Mouse (Mus musculus) frontal cortex, adult 2 months (tissue): ENCODE results near the gene Tbca. TPM values are rescaled to one million over a fixed set of nuclear protein-coding genes. Genes with fewer than 3 reads are reported as not detected.
A peak's percentile ranks its signal among the peaks of the same experiment; 100 is the strongest.

Source experiments
- DNase-seq, 2 experiments: peaks; one replicate each; pipeline ENCODE4 v3.0.0; 2022; ENCODE audit warnings: low spot score in 1 of 2; ENCODE audit errors: extremely low spot score in 1 of 2
- polyA plus RNA-seq: library from polyadenylated mRNA; depleted of rRNA; stranded (reverse); fragments of >200 nt; gene quantifications from 2 replicates; pipeline ENCODE4 v1.2.3, GENCODE M21; 2012; rRNA removed

Gene Tbca
- polyA plus RNA-seq = 243 and 282 TPM in 2 replicates

GRCm38 (mm10) chr13:94788771-94789649 is at the start of gene Tbca:
Tbca (plus strand) TSS chr13:94788910.
- peak; percentile 39 to 86 for DNase-seq

GRCm38 (mm10) chr13:94745176-94745575 is 43.5 kb upstream of the Tbca start:
- no peak for DNase-seq

DNA sequence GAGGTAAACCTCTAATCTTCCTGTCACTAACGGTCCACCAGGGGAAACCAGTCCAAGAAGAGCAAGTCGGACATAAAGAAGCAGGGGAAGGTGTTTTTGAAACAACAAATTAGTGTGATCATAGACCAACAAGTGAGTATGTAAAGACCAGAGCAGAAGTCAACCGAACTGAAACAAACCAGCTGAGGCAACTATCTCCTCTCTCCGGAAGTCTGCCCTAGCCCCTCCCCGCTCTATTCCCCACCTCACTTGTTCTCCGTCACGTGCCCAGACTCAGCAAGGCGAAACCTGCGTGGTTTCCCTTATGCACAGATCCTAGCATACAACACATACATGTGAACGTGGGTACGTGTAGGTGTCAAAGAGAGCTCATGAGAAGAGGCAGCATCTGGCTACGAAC is 22.9 kb upstream of the Tbca start:
- DNase-seq = no peak

- DNase-seq = no peak
These were observed 20.1 kb upstream of the Tbca start for GRCm38 (mm10) chr13:94768460-94769154.

- no peak for DNase-seq
These were observed 19.6 kb upstream of the Tbca start for GRCm38 (mm10) chr13:94769155-94769470.

DNA sequence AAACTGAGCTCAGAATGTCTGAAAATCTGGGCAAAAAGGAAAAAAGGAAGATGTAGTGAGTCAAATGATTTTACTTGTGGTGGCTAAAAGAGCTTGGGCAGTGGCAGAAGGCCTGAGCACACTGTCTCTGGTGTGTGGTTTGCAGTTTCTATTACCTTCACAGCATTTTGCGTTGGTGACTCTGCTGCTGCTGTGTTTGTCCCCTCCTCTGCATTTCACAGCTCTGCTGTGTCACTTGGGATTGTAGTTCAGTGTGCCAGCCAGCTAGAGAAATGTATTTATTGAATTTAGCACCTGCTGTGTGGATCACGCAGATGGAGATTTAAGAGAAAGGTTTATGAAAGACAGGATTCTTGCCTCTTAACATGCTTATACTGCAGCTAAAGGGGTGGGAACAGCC is 1.8 kb upstream of the Tbca start:
- DNase-seq = peak in 1 of 2 experiments; percentile 37

DNA sequence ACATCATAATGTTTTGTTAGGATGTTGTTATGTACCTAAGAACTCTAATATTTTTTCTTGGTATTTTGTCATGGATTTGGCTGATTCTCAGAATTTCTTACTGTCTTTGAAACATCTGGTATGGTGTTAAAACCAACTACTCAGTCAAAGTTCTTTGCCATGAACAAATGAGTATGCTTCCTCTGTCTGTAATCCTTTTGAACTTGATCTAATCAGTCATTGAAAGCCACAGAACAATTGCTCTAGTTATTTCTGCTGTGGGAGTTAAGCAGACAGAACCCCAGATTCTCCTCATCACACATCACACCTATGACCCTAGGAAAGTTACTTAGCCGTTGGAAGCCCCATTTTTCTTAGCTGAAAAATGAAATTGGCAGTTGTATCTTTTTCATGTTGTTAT is 6.0 kb downstream of the Tbca start:
- no peak for DNase-seq

- no peak for DNase-seq
These were observed 14.9 kb downstream of the Tbca start for GRCm38 (mm10) chr13:94803480-94804057.

DNA sequence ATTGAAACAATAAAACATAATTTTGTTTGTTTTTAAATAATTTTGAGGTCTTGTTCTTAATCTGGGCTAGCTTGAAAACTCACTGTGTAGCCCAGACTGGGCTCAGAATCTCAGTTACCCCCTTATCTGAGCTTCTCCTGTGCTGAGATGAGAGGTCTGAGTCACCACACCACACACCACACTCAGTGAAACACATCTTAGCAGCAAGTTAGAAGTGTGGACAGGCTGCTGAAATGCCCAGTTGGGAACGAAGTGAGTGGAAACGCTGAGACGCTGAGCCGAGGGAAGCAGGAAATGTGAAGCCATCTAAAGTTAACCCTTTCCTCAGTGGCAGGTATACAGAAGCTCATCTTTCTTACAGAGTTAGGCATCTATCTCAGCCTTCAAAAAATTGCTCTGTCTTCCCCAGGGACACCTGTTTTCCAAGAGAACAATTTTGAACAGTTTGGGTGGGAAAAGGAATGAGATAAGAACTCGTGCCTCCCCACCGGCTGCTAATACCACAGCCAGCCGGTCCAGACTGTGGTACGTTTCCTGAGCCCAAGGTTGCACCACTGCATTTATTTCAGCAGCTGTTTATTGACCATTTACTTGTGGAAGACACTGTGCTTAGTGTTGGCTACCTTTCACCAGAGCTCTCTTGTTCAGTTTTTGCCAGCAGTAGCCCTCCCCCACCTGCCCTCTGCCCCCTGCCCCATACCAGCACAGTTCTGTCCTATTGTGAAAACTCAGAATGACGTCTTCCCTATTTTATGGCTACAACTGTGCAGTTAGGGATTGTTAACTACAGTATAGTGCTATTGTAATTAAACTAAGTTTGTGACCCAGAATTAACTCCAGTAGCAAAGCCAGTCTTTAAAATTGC is 17.8 kb downstream of the Tbca start:
- no peak for DNase-seq

GRCm38 (mm10) chr13:94808596-94808995 is 19.9 kb downstream of the Tbca start:
- DNase-seq = peak; percentile 7 to 39

DNA sequence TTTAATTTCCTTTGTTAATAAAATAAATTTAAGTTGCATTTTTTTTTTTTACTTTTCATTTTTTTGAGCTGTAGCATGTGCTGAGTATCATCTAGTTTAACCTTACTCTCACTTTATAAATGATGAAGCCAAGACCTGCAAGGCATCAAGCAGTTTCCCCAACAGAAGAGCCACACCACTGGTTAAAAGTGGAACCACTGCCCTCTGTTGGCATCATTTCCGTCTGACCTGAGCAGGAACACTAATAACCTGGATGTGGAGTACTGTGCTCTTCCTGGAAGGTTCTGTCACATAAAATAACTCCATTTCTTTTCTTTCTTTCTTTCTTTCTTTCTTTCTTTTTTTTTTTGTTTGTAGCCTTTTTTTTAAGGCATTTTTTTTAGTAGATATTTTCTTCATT is 21.0 kb downstream of the Tbca start:
- DNase-seq = no peak

DNA sequence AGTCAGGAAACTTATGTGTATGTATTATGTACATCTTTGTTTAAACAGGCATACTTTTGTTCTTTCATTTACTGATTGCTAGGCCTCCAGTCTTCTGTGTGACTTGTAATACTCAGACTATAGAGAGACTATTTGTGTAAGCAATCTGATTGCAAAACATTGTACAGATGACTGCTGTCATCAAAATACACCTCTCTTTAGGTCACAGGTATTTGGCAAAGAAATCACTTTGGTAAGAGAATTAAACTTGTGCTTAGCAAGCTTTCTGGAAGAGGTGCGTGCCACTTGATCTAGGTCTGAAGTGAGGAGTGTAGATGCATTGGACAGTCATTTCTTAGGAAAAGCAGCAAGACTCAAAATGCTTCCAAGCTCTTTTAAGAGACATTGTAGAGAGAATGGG is 22.7 kb downstream of the Tbca start:
- no peak for DNase-seq

DNA sequence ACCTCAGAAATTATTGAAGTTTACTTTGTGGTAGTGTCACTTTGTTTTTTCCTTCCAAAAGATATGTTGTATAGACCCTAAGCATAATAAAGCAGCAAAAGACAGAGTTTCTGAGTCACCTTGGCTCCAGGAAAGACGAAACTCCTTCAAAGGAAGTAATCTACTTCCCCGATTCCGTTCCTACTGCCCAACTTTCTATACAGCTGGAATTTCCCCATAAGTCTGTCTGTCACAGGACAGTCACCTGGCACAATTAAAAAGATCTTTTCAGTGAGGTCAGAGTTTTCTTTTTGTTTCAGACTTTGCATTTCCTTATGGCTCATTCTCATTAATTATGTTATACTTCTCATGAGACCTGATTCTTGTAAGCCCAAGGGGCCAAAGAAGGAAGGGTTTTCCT is 25.1 kb downstream of the Tbca start:
- DNase-seq = no peak

GRCm38 (mm10) chr13:94820516-94820915 is 31.8 kb downstream of the Tbca start:
- DNase-seq = no peak

DNA sequence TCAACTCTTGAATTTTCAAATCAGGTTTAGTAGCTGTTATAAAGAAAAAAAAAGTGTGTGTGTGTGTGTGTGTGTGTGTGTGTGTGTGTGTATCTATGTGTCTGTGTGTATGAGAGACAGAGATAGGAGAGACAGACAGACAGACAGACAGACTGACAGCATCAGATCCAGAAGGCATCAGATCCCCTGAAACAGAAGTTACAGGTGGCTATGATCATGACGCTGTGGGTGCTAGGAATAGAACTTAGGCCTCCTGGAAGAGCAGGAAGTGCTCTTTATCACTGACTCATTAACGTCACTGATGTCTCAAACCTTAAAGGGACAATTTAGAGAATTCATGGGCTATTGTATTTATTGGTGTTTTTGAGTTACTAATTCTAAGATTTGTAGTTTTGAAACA is 32.2 kb downstream of the Tbca start:
- DNase-seq = no peak

DNA sequence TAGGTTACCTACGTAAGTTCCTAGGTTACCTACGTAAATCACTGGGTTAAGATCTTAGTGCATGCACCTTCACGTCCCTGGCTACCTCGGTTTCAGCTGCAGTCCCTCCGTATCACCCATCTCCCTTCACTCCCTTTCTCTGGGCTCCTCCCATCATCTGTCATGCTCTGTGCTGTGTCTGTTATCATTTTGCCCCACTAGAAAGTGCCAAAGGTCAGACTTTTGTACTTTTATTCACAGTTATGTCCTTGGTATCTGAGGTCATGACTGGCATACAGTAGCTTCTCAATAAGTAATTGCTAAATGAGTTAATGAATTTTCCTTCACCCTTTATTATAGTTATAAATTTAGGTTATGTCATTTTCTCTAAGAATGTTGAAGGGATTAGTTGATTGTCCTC is 37.7 kb downstream of the Tbca start:
- no peak for DNase-seq

GRCm38 (mm10) chr13:94826986-94827385 is 38.3 kb downstream of the Tbca start:
- DNase-seq = no peak

DNA sequence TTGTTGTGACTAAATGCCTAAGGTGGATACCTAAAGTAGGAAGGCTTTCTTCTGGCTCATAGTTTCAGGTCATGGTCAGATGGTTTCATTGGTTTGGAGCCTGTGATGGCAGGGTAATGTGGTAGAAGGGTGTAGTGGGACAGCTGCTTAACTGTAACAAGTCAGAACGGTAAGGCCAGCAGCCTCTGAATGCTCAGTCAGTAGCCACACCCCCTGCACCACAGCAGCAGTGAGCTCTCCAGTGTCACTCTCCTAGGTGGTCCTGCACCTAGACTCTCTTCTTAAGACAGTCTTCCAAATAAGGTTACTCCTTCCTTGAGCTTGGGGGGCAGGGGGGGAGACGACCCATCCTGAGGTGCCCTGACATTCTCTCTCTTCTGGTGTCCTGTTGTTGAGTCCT is 39.1 kb downstream of the Tbca start:
- no peak for DNase-seq

GRCm38 (mm10) chr13:94838047-94838720 is 49.5 kb downstream of the Tbca start:
- DNase-seq = no peak

- peak in 1 of 2 experiments; percentile 26 for DNase-seq
These were observed 50.1 kb downstream of the Tbca start for GRCm38 (mm10) chr13:94838756-94839337.
